In genomic region chr10:117626840-117627615, GRCm38 (mm10) we compare ENCODE assay signal across 22 mouse cellular contexts.
"Had no signal": no experiment of that assay in that cellular context is flagged by ENCODE, and none has a peak within 500 bp of the region (broad histone marks: within the 10 kb centered on the region; RNA-seq: fewer than 3 reads in every experiment).

No protein-coding gene starts in this region.

- DNase-seq: gastrocnemius, postnatal 14 days; gastrocnemius, postnatal 36 days; heart, postnatal 10 days; heart, postnatal 4 days; kidney, adult 18-20 months; kidney, adult 8-10 months; kidney, postnatal 14 days; kidney, postnatal 36 days; layer of hippocampus, adult 9-11 months; layer of hippocampus, postnatal 36 days; left cerebral cortex, postnatal 4 days had no signal

- H3K4me2 ChIP-seq: heart, embryonic 12.5 days; hindbrain, embryonic 12.5 days; hindbrain, embryonic 14.5 days; intestine, embryonic 15.5 days; limb, embryonic 15.5 days had no signal

- H3K4me3 ChIP-seq: heart, embryonic 10.5 days; heart, embryonic 12.5 days; hindbrain, embryonic 10.5 days; hindbrain, embryonic 12.5 days; intestine, embryonic 15.5 days; limb, embryonic 13.5 days; limb, embryonic 15.5 days had no signal

- H3K36me3 ChIP-seq: heart, embryonic 10.5 days; heart, embryonic 12.5 days; hindbrain, embryonic 10.5 days; hindbrain, embryonic 12.5 days; intestine, embryonic 15.5 days; limb, embryonic 13.5 days; limb, embryonic 15.5 days had no signal

- H3K27ac ChIP-seq: heart, embryonic 10.5 days; hindbrain, embryonic 10.5 days; hindbrain, embryonic 12.5 days; hindbrain, embryonic 14.5 days; intestine, embryonic 15.5 days; kidney, postnatal 0 days; limb, embryonic 13.5 days; limb, embryonic 15.5 days had no signal

- ATAC-seq: hindbrain, embryonic 16.5 days; intestine, embryonic 15.5 days; intestine, postnatal 0 days had no signal

- H3K9ac ChIP-seq: heart, embryonic 12.5 days; hindbrain, embryonic 12.5 days; hindbrain, embryonic 14.5 days; intestine, embryonic 15.5 days; limb, embryonic 13.5 days; limb, embryonic 15.5 days had no signal

- H3K9me3 ChIP-seq: heart, embryonic 10.5 days; heart, embryonic 12.5 days; hindbrain, embryonic 10.5 days; hindbrain, embryonic 12.5 days; intestine, embryonic 15.5 days; limb, embryonic 13.5 days; limb, embryonic 15.5 days had no signal
